Comparison of ENCODE assay signal across 8 mouse cellular contexts in the genomic region with DNA sequence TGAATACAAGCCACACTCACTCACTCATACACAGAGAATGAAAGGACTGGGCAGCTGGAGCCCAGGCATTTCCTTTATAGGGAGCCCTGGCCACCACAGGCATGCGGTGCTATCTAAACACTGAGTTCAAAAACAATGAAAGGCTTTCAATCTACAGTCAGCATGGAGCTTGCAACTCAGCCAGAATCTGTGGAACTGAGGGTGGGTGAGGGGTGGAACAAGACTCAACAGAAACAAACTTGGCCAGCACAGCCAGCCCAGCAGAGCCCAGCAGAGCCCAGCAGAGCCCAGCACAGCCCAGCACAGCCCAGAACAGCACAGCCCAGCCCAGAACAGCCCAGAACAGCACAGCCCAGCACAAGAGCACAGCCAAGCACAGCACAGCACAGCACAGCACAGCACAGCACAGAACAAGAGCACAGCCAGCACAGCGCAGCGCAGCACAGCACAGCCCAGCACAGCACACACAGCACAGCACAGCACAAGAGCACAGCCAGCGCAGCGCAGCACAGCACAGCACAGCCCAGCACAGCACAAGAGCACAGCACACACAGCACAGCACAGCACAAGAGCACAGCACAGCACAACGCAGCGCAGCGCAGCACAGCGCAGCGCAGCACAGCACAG. TPM values are rescaled to one million over a fixed set of nuclear protein-coding genes. Genes with fewer than 3 reads are reported as not detected.
A peak's percentile ranks its signal among the peaks of the same experiment; 100 is the strongest.
DNase-seq lines count a peak whose midpoint lies in the region; ATAC-seq lines count a peak whose summit lies in the region.

No protein-coding gene starts in this region.

- H3K36me3 ChIP-seq in liver, embryonic 11.5 days (ENCODE audit: control insufficient read depth, insufficient read depth, low read length): peaks cover 1% of the 10 kb centered on the region; the same call in 1 of the 2 replicates
- H3K36me3 ChIP-seq in embryonic facial prominence, embryonic 10.5 days (replicated peaks): peaks cover 76% of the 10 kb centered on the region
- peaks cover 33% of the 10 kb centered on the region for H3K36me3 ChIP-seq in hindbrain, embryonic 14.5 days (replicated peaks; ENCODE audit: control insufficient read depth, insufficient read depth)

- no peak overlapping the region for H3K9ac ChIP-seq in liver, embryonic 11.5 days (ENCODE audit: low read depth, low read length)
- H3K9ac ChIP-seq in hindbrain, embryonic 14.5 days: no peak overlapping the region

- WGBS in liver, embryonic 11.5 days: 91% methylated on average over 10 of the region's 10 CpGs
- 83% methylated on average over 10 of the region's 10 CpGs for WGBS in embryonic facial prominence, embryonic 10.5 days
- WGBS in hindbrain, embryonic 14.5 days: 86% methylated on average over 10 of the region's 10 CpGs

- H3K4me3 ChIP-seq in liver, embryonic 11.5 days (ENCODE audit: low read depth, low read length): no peak overlapping the region
- no peak overlapping the region for H3K4me3 ChIP-seq in embryonic facial prominence, embryonic 10.5 days
- H3K4me3 ChIP-seq in hindbrain, embryonic 14.5 days (replicated peaks; ENCODE audit: low read length): no peak overlapping the region

- no peak overlapping the region for H3K27ac ChIP-seq in liver, embryonic 11.5 days (ENCODE audit: low read depth, low read length)
- peak overlapping the region; percentile 72 for H3K27ac ChIP-seq in embryonic facial prominence, embryonic 10.5 days (replicated peaks)
- peak overlapping the region; percentile 55 for H3K27ac ChIP-seq in hindbrain, embryonic 14.5 days

- H3K4me1 ChIP-seq in liver, embryonic 11.5 days (replicated peaks; ENCODE audit: control insufficient read depth, insufficient read depth, low read length): peaks cover 6% of the 10 kb centered on the region
- peaks cover 10% of the 10 kb centered on the region for H3K4me1 ChIP-seq in embryonic facial prominence, embryonic 10.5 days
- 0 out of 2 replicates have a peak, but pooled peaks cover 4% of the 10 kb centered on the region for H3K4me1 ChIP-seq in hindbrain, embryonic 14.5 days (replicated peaks; ENCODE audit: control insufficient read depth, insufficient read depth, low read length)

- H3K4me2 ChIP-seq in liver, embryonic 11.5 days: no peak overlapping the region
- H3K4me2 ChIP-seq in hindbrain, embryonic 14.5 days (replicated peaks): no peak overlapping the region

- ATAC-seq in liver, embryonic 11.5 days (replicated peaks; ENCODE audit: low FRiP score): peak; percentile 7; the same call in 1 of the 2 replicates
- ATAC-seq in hindbrain, embryonic 14.5 days (ENCODE audit: low FRiP score): peak; percentile 89; the same call in 1 of the 2 replicates

- H3K9me3 ChIP-seq in liver, embryonic 11.5 days (ENCODE audit: control insufficient read depth, low read length): no peaks in the 10 kb centered on the region
- H3K9me3 ChIP-seq in embryonic facial prominence, embryonic 10.5 days: no peaks in the 10 kb centered on the region
- no peaks in the 10 kb centered on the region for H3K9me3 ChIP-seq in hindbrain, embryonic 14.5 days (ENCODE audit: control insufficient read depth, low read length)

- no peaks in the 10 kb centered on the region for H3K27me3 ChIP-seq in liver, embryonic 11.5 days (replicated peaks; ENCODE audit: control insufficient read depth, insufficient read depth, low read length)
- no peaks in the 10 kb centered on the region for H3K27me3 ChIP-seq in embryonic facial prominence, embryonic 10.5 days (replicated peaks; ENCODE audit: low read depth, poor library complexity, severe bottlenecking)
- no peaks in the 10 kb centered on the region for H3K27me3 ChIP-seq in hindbrain, embryonic 14.5 days (ENCODE audit: control insufficient read depth, insufficient read depth, low read length)

- no peak for DNase-seq in liver, embryonic 11.5 days (ENCODE audit: low spot score)
- DNase-seq in liver: no peak
- peak; percentile 29 for DNase-seq in embryonic facial prominence, embryonic 10.5 days (ENCODE audit: low spot score)
- DNase-seq in hindbrain, embryonic 14.5 days (ENCODE audit: low spot score): peak; percentile 64
- DNase-seq in lung, postnatal 14 days: peak; percentile 52
- no peak for DNase-seq in thymus, postnatal 10 days (ENCODE audit: low spot score in 2 of 2)
- DNase-seq in adrenal gland, adult (ENCODE audit: inconsistent age in 2 of 2, low spot score in 1 of 2): no peak
- no peak for DNase-seq in right cerebral cortex, postnatal 4 days

RNA-seq across cellular contexts. Expression of gene Dcaf5, which starts 56.5 kb away (rescaled TPM):
- 5.1 and 5.2 TPM in 2 replicates for polyA plus RNA-seq in liver, embryonic 11.5 days (2014; fragmentation: Nextera tagmentation; extraction: Ambion mirVana)
- 11.2 and 13.5 TPM in 2 replicates for polyA plus RNA-seq in embryonic facial prominence, embryonic 10.5 days (2016; fragmentation: Nextera tagmentation; extraction: Ambion mirVana)
- polyA plus RNA-seq in hindbrain, embryonic 14.5 days (2014; fragmentation: Nextera tagmentation; extraction: Ambion mirVana): 24.3 and 24.9 TPM in 2 replicates

Comparison
In these comparisons a context has a peak if more than half of its experiments do, and no peak if none do; other contexts are left out.
1. DNase-seq: peak in embryonic facial prominence, embryonic 10.5 days (single experiment), hindbrain, embryonic 14.5 days (single experiment) and lung, postnatal 14 days (single experiment); none in liver, embryonic 11.5 days (single experiment), liver (single experiment), thymus, postnatal 10 days (0 of 2), adrenal gland, adult (0 of 2) and right cerebral cortex, postnatal 4 days (single experiment).